Mouse (Mus musculus) MEL (cell line): ENCODE data around the gene Akt1. TPM values are rescaled to one million over a fixed set of nuclear protein-coding genes. Genes with fewer than 3 reads are reported as not detected.

Source experiments
- DNase-seq: peaks from one replicate; pipeline ENCODE4 v3.0.0; 2011; ENCODE audit warnings: low read depth, low spot score
- H3K27ac ChIP-seq: 2 replicates; pipeline ENCODE4 v1.5.1; 2012; ENCODE audit warnings: low read depth, mild to moderate bottlenecking, control low read depth, low read length, moderate library complexity; ENCODE audit not compliant: control insufficient read depth
- H3K27me3 ChIP-seq, 2 experiments: fragments of 150-350 bp in 1 of 2; sonication (generic) in 1 of 2; 2 replicates each; pipeline ENCODE4 v1.6.1; 2012; ENCODE audit warnings: low read length in 2 of 2, mild to moderate bottlenecking in 2 of 2, improper control_type of control experiment in 1 of 2, moderate library complexity in 1 of 2; ENCODE audit not compliant: insufficient read depth in 2 of 2, control insufficient read depth in 1 of 2
- H3K36me3 ChIP-seq, 2 experiments: 2 replicates each; pipeline ENCODE4 v1.6.1; 2012 to 2014; ENCODE audit warnings: low read length in 2 of 2, improper control_type of control experiment in 1 of 2, inconsistent platforms in 1 of 2, mild to moderate bottlenecking in 1 of 2; ENCODE audit not compliant: insufficient read depth in 2 of 2, control insufficient read depth in 1 of 2
- H3K4me1 ChIP-seq, 2 experiments: fragments of 150-350 bp in 1 of 2; sonication (generic) in 1 of 2; 2 replicates each; pipeline ENCODE4 v1.6.1; 2012; ENCODE audit warnings: low read length in 2 of 2, improper control_type of control experiment in 1 of 2, mild to moderate bottlenecking in 1 of 2; ENCODE audit not compliant: insufficient read depth in 2 of 2, control insufficient read depth in 1 of 2
- H3K4me3 ChIP-seq, 2 experiments: fragments of 150-350 bp in 1 of 2; sonication (generic) in 1 of 2; 2 replicates each; pipeline ENCODE4 v1.5.1; 2012; ENCODE audit warnings: low read depth in 2 of 2, low read length in 2 of 2, mild to moderate bottlenecking in 2 of 2, moderate library complexity in 2 of 2, control low read depth in 1 of 2, improper control_type of control experiment in 1 of 2; ENCODE audit not compliant: control insufficient read depth in 1 of 2, insufficient read depth in 1 of 2
- H3K79me2 ChIP-seq: 2 replicates; pipeline ENCODE4 v1.6.1; 2012; ENCODE audit warnings: mild to moderate bottlenecking, low read length, moderate library complexity; ENCODE audit not compliant: control insufficient read depth, poor library complexity, insufficient read depth
- H3K9ac ChIP-seq: 2 replicates; pipeline ENCODE4 v1.6.1; 2012; ENCODE audit warnings: low read depth, mild to moderate bottlenecking, control low read depth, low read length, moderate library complexity; ENCODE audit not compliant: control insufficient read depth, poor library complexity, severe bottlenecking
- H3K9me3 ChIP-seq: fragments of 150-350 bp; sonication (generic); replicated peaks from 2 replicates; pipeline ENCODE4 v1.6.1; 2012; ENCODE audit warnings: mild to moderate bottlenecking, low read length, improper control_type of control experiment, moderate library complexity; ENCODE audit not compliant: insufficient read depth
- BHLHE40 ChIP-seq: IDR thresholded peaks from 2 replicates; pipeline ENCODE4 v1.6.1; 2012; ENCODE audit warnings: low read depth, mild to moderate bottlenecking, inconsistent platforms, low read length, improper control_type of control experiment, borderline replicate concordance
- CHD1 ChIP-seq: IDR thresholded peaks from 2 replicates; pipeline ENCODE4 v1.6.1; 2012; ENCODE audit warnings: low read depth, mild to moderate bottlenecking, inconsistent platforms, low read length, improper control_type of control experiment
- CHD2 ChIP-seq: IDR thresholded peaks from 2 replicates; pipeline ENCODE4 v1.6.1; 2011; ENCODE audit warnings: low read length, improper control_type of control experiment
- E2F4 ChIP-seq: IDR thresholded peaks from 2 replicates; pipeline ENCODE4 v1.6.1; 2011; ENCODE audit warnings: low read depth, low read length, improper control_type of control experiment, borderline replicate concordance
- ELF1 ChIP-seq: IDR thresholded peaks from 2 replicates; pipeline ENCODE4 v1.6.1; 2014; ENCODE audit warnings: low read depth, mild to moderate bottlenecking, inconsistent platforms, low read length, improper control_type of control experiment, moderate library complexity
- EP300 ChIP-seq, 2 experiments: IDR thresholded peaks; 2 replicates each; pipeline ENCODE4 v1.6.1; 2011; ENCODE audit warnings: improper control_type of control experiment in 2 of 2, low read length in 2 of 2, low read depth in 1 of 2, mild to moderate bottlenecking in 1 of 2
- ETS1 ChIP-seq: IDR thresholded peaks from 2 replicates; pipeline ENCODE4 v1.6.1; 2012; ENCODE audit warnings: low read depth, mild to moderate bottlenecking, inconsistent platforms, low read length, improper control_type of control experiment, moderate library complexity
- GATA1 ChIP-seq: IDR thresholded peaks from 2 replicates; pipeline ENCODE4 v1.6.1; 2011; ENCODE audit warnings: low read depth, low read length, improper control_type of control experiment
- JUND ChIP-seq: IDR thresholded peaks from 2 replicates; pipeline ENCODE4 v1.6.1; 2011; ENCODE audit warnings: low read depth, mild to moderate bottlenecking, improper control_type of control experiment, low read length
- KAT2A ChIP-seq: conservative IDR thresholded peaks from 2 replicates; pipeline ENCODE4 v1.6.1; 2012; ENCODE audit warnings: low read depth, low read length, improper control_type of control experiment, inconsistent platforms
- MAFK ChIP-seq: IDR thresholded peaks from 2 replicates; pipeline ENCODE4 v1.6.1; 2011; ENCODE audit warnings: low read depth, mild to moderate bottlenecking, low read length, improper control_type of control experiment, borderline replicate concordance
- MAX ChIP-seq: IDR thresholded peaks from 2 replicates; pipeline ENCODE4 v1.6.1; 2011; ENCODE audit warnings: low read length, improper control_type of control experiment
- MAZ ChIP-seq: IDR thresholded peaks from 2 replicates; pipeline ENCODE4 v1.6.1; 2012; ENCODE audit warnings: low read depth, mild to moderate bottlenecking, inconsistent platforms, low read length, improper control_type of control experiment
- MEF2A ChIP-seq: IDR thresholded peaks from 2 replicates; pipeline ENCODE4 v1.6.1; 2014; ENCODE audit warnings: low read depth, mild to moderate bottlenecking, inconsistent platforms, low read length, improper control_type of control experiment; ENCODE audit not compliant: poor library complexity, insufficient replicate concordance, severe bottlenecking; ENCODE audit errors: extremely low read depth
- MXI1 ChIP-seq: IDR thresholded peaks from 2 replicates; pipeline ENCODE4 v1.6.1; 2011; ENCODE audit warnings: mild to moderate bottlenecking, low read depth, low read length, improper control_type of control experiment
- MYB ChIP-seq: IDR thresholded peaks from 2 replicates; pipeline ENCODE4 v1.6.1; 2011; ENCODE audit warnings: mild to moderate bottlenecking, low read depth, low read length, improper control_type of control experiment
- MYC ChIP-seq: IDR thresholded peaks from 2 replicates; pipeline ENCODE4 v1.6.1; 2011; ENCODE audit warnings: low read depth, mild to moderate bottlenecking, low read length, improper control_type of control experiment, moderate library complexity
- POLR2A ChIP-seq, 2 experiments: IDR thresholded peaks; 2 replicates each; pipeline ENCODE4 v1.6.1; 2011 to 2012; ENCODE audit warnings: low read length in 2 of 2, mild to moderate bottlenecking in 2 of 2, control low read depth in 1 of 2, improper control_type of control experiment in 1 of 2, low read depth in 1 of 2, moderate library complexity in 1 of 2; ENCODE audit not compliant: control insufficient read depth in 1 of 2, insufficient read depth in 1 of 2, poor library complexity in 1 of 2
- POLR2AphosphoS5 ChIP-seq: IDR thresholded peaks from 2 replicates; pipeline ENCODE4 v1.6.1; 2012; ENCODE audit warnings: low read depth, borderline replicate concordance, mild to moderate bottlenecking, inconsistent platforms, low read length, moderate library complexity, mixed read lengths
- RAD21 ChIP-seq: IDR thresholded peaks from 2 replicates; pipeline ENCODE4 v1.6.1; 2011; ENCODE audit warnings: mild to moderate bottlenecking, low read depth, low read length, improper control_type of control experiment
- RCOR1 ChIP-seq: IDR thresholded peaks from 2 replicates; pipeline ENCODE4 v1.6.1; 2012; ENCODE audit warnings: low read depth, mild to moderate bottlenecking, inconsistent platforms, low read length, improper control_type of control experiment
- SIN3A ChIP-seq: IDR thresholded peaks from 2 replicates; pipeline ENCODE4 v1.6.1; 2012; ENCODE audit warnings: low read length, improper control_type of control experiment, inconsistent platforms
- SMC3 ChIP-seq: IDR thresholded peaks from 2 replicates; pipeline ENCODE4 v1.6.1; 2011; ENCODE audit warnings: low read depth, low read length, improper control_type of control experiment
- TBP ChIP-seq: IDR thresholded peaks from 2 replicates; pipeline ENCODE4 v1.8.0; 2011; ENCODE audit warnings: low read depth, low read length, improper control_type of control experiment
- TCF12 ChIP-seq: IDR thresholded peaks from 2 replicates; pipeline ENCODE4 v1.6.1; 2014; ENCODE audit warnings: low read depth, mild to moderate bottlenecking, inconsistent platforms, low read length, improper control_type of control experiment, moderate library complexity
- UBTF ChIP-seq: IDR thresholded peaks from 2 replicates; pipeline ENCODE4 v1.6.1; 2012; ENCODE audit warnings: low read depth, mild to moderate bottlenecking, inconsistent platforms, low read length, improper control_type of control experiment, moderate library complexity, borderline replicate concordance; ENCODE audit not compliant: insufficient read depth
- USF1 ChIP-seq: IDR thresholded peaks from 2 replicates; pipeline ENCODE4 v1.6.1; 2014; ENCODE audit warnings: low read depth, mild to moderate bottlenecking, inconsistent platforms, low read length, improper control_type of control experiment, moderate library complexity
- USF2 ChIP-seq, 2 experiments: IDR thresholded peaks; 2 replicates each; pipeline ENCODE4 v1.6.1; 2011 to 2012; ENCODE audit warnings: improper control_type of control experiment in 2 of 2, low read length in 2 of 2, borderline replicate concordance in 1 of 2, inconsistent platforms in 1 of 2, low read depth in 1 of 2, mild to moderate bottlenecking in 1 of 2; ENCODE audit not compliant: insufficient read depth in 1 of 2
- ZKSCAN1 ChIP-seq: IDR thresholded peaks from 2 replicates; pipeline ENCODE4 v1.6.1; 2012; ENCODE audit warnings: low read depth, mild to moderate bottlenecking, inconsistent platforms, low read length, improper control_type of control experiment, moderate library complexity
- ZNF384 ChIP-seq: IDR thresholded peaks from 2 replicates; pipeline ENCODE4 v1.6.1; 2012; ENCODE audit warnings: low read depth, mild to moderate bottlenecking, inconsistent platforms, low read length, improper control_type of control experiment
- polyA plus RNA-seq, 2 experiments: library from polyadenylated mRNA; stranded (reverse) in 1 of 2; unstranded in 1 of 2; fragments of >175 nt in 1 of 2; fragments of >200 nt in 1 of 2; gene quantifications; 2 replicates each; pipeline versions ENCODE4 v1.2.1 to v1.2.4; 2012; ENCODE audit warnings: low replicate concordance in 2 of 2, low read depth in 1 of 2; ENCODE audit not compliant: insufficient read length in 2 of 2, insufficient read depth in 1 of 2, missing spikeins in 1 of 2
- total RNA-seq: library from RNA; depleted of rRNA; stranded (reverse); fragments of 300-350 nt; gene quantifications from 2 replicates; pipeline ENCODE4 v1.2.3, GENCODE M21; 2012

Gene Akt1
- total and polyA plus RNA-seq, 3 experiments = 322 to 827 (median 764) TPM

- Histone ChIP-seq H3K9me3 (no peaks in the 10 kb centered on the region), H3K4me3 (no peak overlapping the region), H3K4me1 (no peaks in the 10 kb centered on the region), H3K27me3 (no peaks in the 10 kb centered on the region), H3K9ac (no peak overlapping the region), H3K36me3 (peaks cover 0 to 49% of the 10 kb centered on the region in 2 experiments; a peak in 2 of 4 replicates), H3K79me2 (peaks cover 18% of the 10 kb centered on the region; the same call in 1 of the 2 replicates), H3K27ac (no peak overlapping the region)
- TF ChIP-seq BHLHE40 (no peak), SIN3A (no peak), SMC3 (no peak), RAD21 (no peak), USF1 (no peak), ETS1 (no peak), MYB (no peak), ZNF384 (no peak), POLR2A (IDR thresholded peaks at IDR 0.05; ENCODE audit: control insufficient read depth in 1 of 2, insufficient read depth in 1 of 2, low read depth in 1 of 2, low read length in 2 of 2, poor library complexity in 1 of 2) (no peak), ELF1 (no peak), KAT2A (no peak), MAZ (no peak), GATA1 (no peak), RCOR1 (no peak), MAFK (no peak), ZKSCAN1 (no peak), UBTF (no peak), MXI1 (no peak), CHD2 (no peak)
- DNase-seq = no peak
These were observed 13.4 kb downstream of the Akt1 start for GRCm38 (mm10) chr12:112661327-112661605.

GRCm38 (mm10) chr12:112660576-112661326 lies 13.9 kb downstream of the Akt1 start:
- H3K9me3 ChIP-seq = no peaks in the 10 kb centered on the region
- H3K27ac ChIP-seq = no peak overlapping the region
- no peak overlapping the region for H3K9ac ChIP-seq
- no peak for DNase-seq
- no peak overlapping the region for H3K4me3 ChIP-seq
- H3K79me2 ChIP-seq = peaks cover 16% of the 10 kb centered on the region; the same call in 1 of the 2 replicates
- peaks cover 0 to 50% of the 10 kb centered on the region in 2 experiments; a peak in 2 of 4 replicates for H3K36me3 ChIP-seq
- TF ChIP-seq ZKSCAN1 = no peak
- no peak for TF ChIP-seq BHLHE40
- no peak for TF ChIP-seq JUND
- TF ChIP-seq ELF1 = no peak
- TF ChIP-seq E2F4 = no peak
- no peak for TF ChIP-seq USF2 (IDR thresholded peaks at IDR 0.05; ENCODE audit: borderline replicate concordance in 1 of 2, insufficient read depth in 1 of 2, low read depth in 1 of 2, low read length in 2 of 2)
- no peak for TF ChIP-seq CHD1
- TF ChIP-seq GATA1 = no peak
- TF ChIP-seq MAX = no peak
- no peak for TF ChIP-seq MEF2A
- no peak for TF ChIP-seq ZNF384
- TF ChIP-seq EP300 (IDR thresholded peaks at IDR 0.05; ENCODE audit: low read depth in 1 of 2, low read length in 2 of 2) = no peak
- no peak for TF ChIP-seq POLR2AphosphoS5
- no peak for TF ChIP-seq MAZ
- no peak for TF ChIP-seq UBTF
- no peak for TF ChIP-seq MYC
- TF ChIP-seq TBP = no peak
- no peak for TF ChIP-seq TCF12
- H3K4me1 ChIP-seq = no peaks in the 10 kb centered on the region
- H3K27me3 ChIP-seq = no peaks in the 10 kb centered on the region
